Mouse (Mus musculus) cerebellum, adult 11 months (tissue): ENCODE measurements at regions not wholly inside any gene's neighbourhood (a gene's known extent, or its start where the extent isn't known, plus 50 kb on each side); places are given as distances from the start of the nearest gene placed in this dataset.

Experiments used
- DNase-seq: peaks from one replicate; pipeline ENCODE4 v3.0.0; 2022

- no peak for DNase-seq
These were observed 158.1 kb upstream of the Ctnnb1 start for GRCm38 (mm10) chr9:120770886-120771285.

GRCm38 (mm10) chr9:120771896-120772530, 157.0 kb upstream of the Ctnnb1 start:
- DNase-seq: no peak

GRCm38 (mm10) chr9:120774251-120774650, 154.8 kb upstream of the Ctnnb1 start:
- DNase-seq: no peak

GRCm38 (mm10) chr9:120774772-120775171, 154.2 kb upstream of the Ctnnb1 start:
- no peak for DNase-seq

GRCm38 (mm10) chr9:120775721-120776120, 153.3 kb upstream of the Ctnnb1 start:
- DNase-seq: no peak

GRCm38 (mm10) chr9:120776456-120777001, 152.5 kb upstream of the Ctnnb1 start:
- no peak for DNase-seq

- DNase-seq: no peak
These were observed 152.0 kb upstream of the Ctnnb1 start for GRCm38 (mm10) chr9:120777016-120777415.

- DNase-seq: no peak
These were observed 151.5 kb upstream of the Ctnnb1 start for GRCm38 (mm10) chr9:120777501-120777900.

- DNase-seq: no peak
These were observed 150.6 kb upstream of the Ctnnb1 start for GRCm38 (mm10) chr9:120778423-120778822.

GRCm38 (mm10) chr9:120794210-120794609, 134.8 kb upstream of the Ctnnb1 start:
- no peak for DNase-seq

GRCm38 (mm10) chr9:120796111-120796880, 132.7 kb upstream of the Ctnnb1 start:
- no peak for DNase-seq

- peak; percentile 26 for DNase-seq
These were observed 130.9 kb upstream of the Ctnnb1 start for GRCm38 (mm10) chr9:120797996-120798663.

- no peak for DNase-seq
These were observed 130.1 kb upstream of the Ctnnb1 start for GRCm38 (mm10) chr9:120798901-120799300.

- no peak for DNase-seq
These were observed 126.4 kb upstream of the Ctnnb1 start for GRCm38 (mm10) chr9:120802646-120803045.

- DNase-seq: no peak
These were observed 124.2 kb upstream of the Ctnnb1 start for GRCm38 (mm10) chr9:120804760-120805294.

- DNase-seq: peak; percentile 27
These were observed 120.1 kb upstream of the Ctnnb1 start for GRCm38 (mm10) chr9:120808741-120809425.

- DNase-seq: no peak
These were observed 117.5 kb upstream of the Ctnnb1 start for GRCm38 (mm10) chr9:120811522-120811921.

GRCm38 (mm10) chr9:120812667-120813210, 116.3 kb upstream of the Ctnnb1 start:
- no peak for DNase-seq

GRCm38 (mm10) chr9:120814286-120814685, 114.7 kb upstream of the Ctnnb1 start:
- DNase-seq: no peak

GRCm38 (mm10) chr9:120818726-120819317, 110.2 kb upstream of the Ctnnb1 start:
- no peak for DNase-seq

- no peak for DNase-seq
These were observed 108.1 kb upstream of the Ctnnb1 start for GRCm38 (mm10) chr9:120820892-120821291.

GRCm38 (mm10) chr9:120823397-120823796, 105.6 kb upstream of the Ctnnb1 start:
- DNase-seq: no peak
